Mouse (Mus musculus) liver, embryonic 16.5 days (tissue): ENCODE results near the gene Myo1h. TPM values are rescaled to one million over a fixed set of nuclear protein-coding genes. Genes with fewer than 3 reads are reported as not detected.
A peak's percentile ranks its signal among the peaks of the same experiment; 100 is the strongest.

Experiments used
- ATAC-seq: fragments of 200-750 bp; cut with Nextera tagmentation; 2 replicates; pipeline ENCODE4 v1.8.0; 2017; ENCODE audit warnings: low read depth, mild to moderate bottlenecking, moderate number of reproducible peaks, moderate library complexity
- H3K27ac ChIP-seq: fragments of 300-500 bp; sonication (generic); 2 replicates; pipeline ENCODE4 v1.5.1; 2014; ENCODE audit warnings: mild to moderate bottlenecking, low read length
- H3K27me3 ChIP-seq: fragments of 300-500 bp; sonication (generic); 2 replicates; pipeline ENCODE4 v1.6.1; 2014; ENCODE audit warnings: low read depth, low read length, mixed read lengths; ENCODE audit not compliant: control insufficient read depth, insufficient read depth
- H3K36me3 ChIP-seq: fragments of 300-500 bp; sonication (generic); 2 replicates; pipeline ENCODE4 v1.6.1; 2014; ENCODE audit warnings: mild to moderate bottlenecking; ENCODE audit not compliant: control insufficient read depth, insufficient read depth
- H3K4me1 ChIP-seq: fragments of 300-500 bp; sonication (generic); 2 replicates; pipeline ENCODE4 v1.6.1; 2014; ENCODE audit warnings: low read depth, low read length, mixed read lengths; ENCODE audit not compliant: control insufficient read depth
- H3K4me2 ChIP-seq: fragments of 300-500 bp; sonication (generic); 2 replicates; pipeline ENCODE4 v1.6.1; 2014; ENCODE audit warnings: low read depth, low read length, mixed read lengths
- H3K4me3 ChIP-seq: fragments of 300-500 bp; sonication (generic); 2 replicates; pipeline ENCODE4 v1.5.1; 2014; ENCODE audit warnings: low read depth, mild to moderate bottlenecking, low read length
- H3K9ac ChIP-seq: fragments of 300-500 bp; sonication (generic); 2 replicates; pipeline ENCODE4 v1.6.1; 2014; ENCODE audit warnings: low read depth, low read length
- H3K9me3 ChIP-seq: fragments of 300-500 bp; sonication (generic); replicated peaks from 2 replicates; pipeline ENCODE4 v1.6.1; 2016; ENCODE audit warnings: low read length; ENCODE audit not compliant: control insufficient read depth
- WGBS: fragments of 180-500 bp; shearing (Covaris S2); extraction: QIAGEN DNeasy Blood & Tissue Kit; methylation state at CpG from one replicate; pipeline ENCODE4 v1.1.7; 2014; ENCODE audit not compliant: insufficient replicate concordance; 5-methylcytosine and 5-hydroxymethylcytosine counted together
- polyA plus RNA-seq: library from polyadenylated mRNA; unstranded; fragments of >200 nt; fragmentation: Nextera tagmentation; extraction: Ambion mirVana; gene quantifications from 2 replicates; pipeline ENCODE4 v1.2.1, GENCODE M21; 2015

The Myo1h gene
- polyA plus RNA-seq, 1 experiment from 2014 or later: 0.98 TPM

GRCm38 (mm10) chr5:114285398-114285700 lies 3.6 kb upstream of the Myo1h start:
- Histone ChIP-seq H3K9ac (no peak overlapping the region), H3K4me3 (no peak overlapping the region), H3K27ac (no peak overlapping the region), H3K9me3 (no peaks in the 10 kb centered on the region), H3K4me2 (no peak overlapping the region), H3K4me1 (no peaks in the 10 kb centered on the region), H3K36me3 (no peaks in the 10 kb centered on the region), H3K27me3 (no peaks in the 10 kb centered on the region; the same call in 1 of the 2 replicates)
- no peak for ATAC-seq
- WGBS: 74% methylated on average over 3 of the region's 3 CpGs

- H3K9me3 ChIP-seq: no peaks in the 10 kb centered on the region
- H3K4me2 ChIP-seq: no peak overlapping the region
- no peaks in the 10 kb centered on the region for H3K36me3 ChIP-seq
- ATAC-seq: no peak
- H3K9ac ChIP-seq: no peak overlapping the region
- no peak overlapping the region for H3K4me3 ChIP-seq
- 56% methylated on average over 4 of the region's 4 CpGs for WGBS
- H3K27ac ChIP-seq: no peak overlapping the region
- H3K4me1 ChIP-seq: no peaks in the 10 kb centered on the region
- no peaks in the 10 kb centered on the region; the same call in 1 of the 2 replicates for H3K27me3 ChIP-seq
These were observed 2.9 kb upstream of the Myo1h start for GRCm38 (mm10) chr5:114286102-114286501.

GRCm38 (mm10) chr5:114286872-114287571 lies 1.9 kb upstream of the Myo1h start:
- Histone ChIP-seq H3K9me3 (no peaks in the 10 kb centered on the region), H3K4me3 (no peak overlapping the region), H3K4me1 (no peaks in the 10 kb centered on the region), H3K9ac (no peak overlapping the region), H3K27me3 (no peaks in the 10 kb centered on the region; the same call in 1 of the 2 replicates), H3K36me3 (no peaks in the 10 kb centered on the region), H3K27ac (no peak overlapping the region), H3K4me2 (no peak overlapping the region)
- no peak for ATAC-seq
- WGBS: 62% methylated on average over 16 of the region's 16 CpGs

- Histone ChIP-seq H3K27ac (no peak overlapping the region), H3K27me3 (no peaks in the 10 kb centered on the region; the same call in 1 of the 2 replicates), H3K4me1 (no peaks in the 10 kb centered on the region), H3K4me3 (no peak overlapping the region), H3K4me2 (no peak overlapping the region), H3K36me3 (no peaks in the 10 kb centered on the region), H3K9me3 (no peaks in the 10 kb centered on the region), H3K9ac (no peak overlapping the region)
- 58% methylated on average over 5 of the region's 5 CpGs for WGBS
- ATAC-seq: no peak
These were observed 570 bp upstream of the Myo1h start for GRCm38 (mm10) chr5:114288396-114288795.

GRCm38 (mm10) chr5:114290004-114290403 lies 1.0 kb downstream of the Myo1h start:
- Histone ChIP-seq H3K9me3 (no peaks in the 10 kb centered on the region), H3K4me3 (no peak overlapping the region), H3K27me3 (no peaks in the 10 kb centered on the region; the same call in 1 of the 2 replicates), H3K4me1 (no peaks in the 10 kb centered on the region), H3K4me2 (no peak overlapping the region), H3K27ac (no peak overlapping the region), H3K36me3 (no peaks in the 10 kb centered on the region), H3K9ac (no peak overlapping the region)
- WGBS: 57% methylated on average over 3 of the region's 3 CpGs
- ATAC-seq: no peak

- ATAC-seq: no peak
- Histone ChIP-seq H3K27me3 (no peaks in the 10 kb centered on the region), H3K9ac (no peak overlapping the region), H3K4me1 (no peaks in the 10 kb centered on the region; the same call in 1 of the 2 replicates), H3K27ac (no peak overlapping the region), H3K4me3 (0 out of 2 replicates have a peak overlapping the region, but pooled peaks have one; percentile 11), H3K36me3 (no peaks in the 10 kb centered on the region), H3K9me3 (no peaks in the 10 kb centered on the region), H3K4me2 (0 out of 2 replicates have a peak overlapping the region, but pooled peaks have one; percentile 5)
- 23% methylated on average over 22 of the region's 22 CpGs for WGBS
These were observed 8.0 kb downstream of the Myo1h start for GRCm38 (mm10) chr5:114296693-114297631.

- Histone ChIP-seq H3K27ac (no peak overlapping the region), H3K27me3 (no peaks in the 10 kb centered on the region), H3K9me3 (no peaks in the 10 kb centered on the region), H3K4me1 (no peaks in the 10 kb centered on the region; the same call in 1 of the 2 replicates), H3K36me3 (no peaks in the 10 kb centered on the region), H3K4me2 (no peak overlapping the region), H3K4me3 (no peak overlapping the region), H3K9ac (no peak overlapping the region)
- no peak for ATAC-seq
- WGBS: 61% methylated on average over 18 of the region's 18 CpGs
These were observed 9.4 kb downstream of the Myo1h start for GRCm38 (mm10) chr5:114298212-114298894.

GRCm38 (mm10) chr5:114299156-114299855 lies 10.3 kb downstream of the Myo1h start:
- Histone ChIP-seq H3K27me3 (no peaks in the 10 kb centered on the region), H3K4me2 (no peak overlapping the region), H3K27ac (no peak overlapping the region), H3K9ac (no peak overlapping the region), H3K36me3 (no peaks in the 10 kb centered on the region), H3K9me3 (no peaks in the 10 kb centered on the region), H3K4me3 (no peak overlapping the region), H3K4me1 (no peaks in the 10 kb centered on the region; the same call in 1 of the 2 replicates)
- ATAC-seq: no peak
- WGBS: 72% methylated on average over 22 of the region's 22 CpGs
